Mouse (Mus musculus): ENCODE data around the gene Grm3.

GRCm38 (mm10) chr5:9748184-9748583 is 23.2 kb upstream of the Grm3 start:
- TF ChIP-seq CTCF (IDR thresholded peaks at IDR 0.05; ENCODE audit: borderline replicate concordance, insufficient read depth, low read length) (no peak), POLR2A (IDR thresholded peaks at IDR 0.05; ENCODE audit: low read depth, low read length) (no peak)
